ENCODE assay signal across 12 mouse cellular contexts in the genomic region with DNA sequence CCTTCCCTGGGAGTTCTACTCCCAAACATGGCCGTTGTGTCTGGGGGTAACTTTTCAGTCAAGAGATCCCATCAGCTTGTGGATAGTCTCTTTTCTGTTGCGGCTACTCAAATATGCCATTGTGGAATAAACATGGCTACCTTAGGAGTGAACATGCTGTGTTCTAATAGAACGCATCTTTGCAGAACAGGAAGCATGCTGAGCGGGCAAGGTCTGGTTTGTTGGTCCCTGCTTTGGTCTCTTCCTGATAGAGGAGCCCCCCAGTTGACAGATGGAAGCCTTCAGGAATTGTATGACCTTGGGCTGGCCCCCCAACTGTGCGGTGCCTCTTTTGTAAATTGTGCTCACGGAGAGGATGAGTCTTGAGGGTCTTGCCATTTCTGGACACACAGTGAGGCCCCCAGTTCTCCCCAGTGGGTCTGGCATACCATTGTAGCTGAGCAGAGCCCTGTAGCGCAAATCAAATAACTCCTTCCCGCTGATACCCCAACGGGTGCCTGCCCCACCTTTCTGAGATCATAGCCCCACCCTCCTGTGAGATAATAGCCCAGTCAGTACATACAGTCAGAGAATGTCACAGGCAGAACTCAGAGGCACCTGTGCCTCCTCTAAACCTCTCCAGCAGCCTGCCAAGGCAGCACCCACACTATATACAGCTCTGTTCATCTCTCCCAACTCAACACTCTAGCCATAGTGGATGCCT. TPM values are rescaled to one million over a fixed set of nuclear protein-coding genes. Genes with fewer than 3 reads are reported as not detected.
A peak's percentile ranks its signal among the peaks of the same experiment; 100 is the strongest.
DNase-seq lines count a peak whose midpoint lies in the region; ATAC-seq lines count a peak whose summit lies in the region.
"Had no signal": no experiment of that assay in that cellular context is flagged by ENCODE, and none has a peak within 500 bp of the region (broad histone marks: within the 10 kb centered on the region; RNA-seq: fewer than 3 reads in every experiment).

No protein-coding gene starts in this region.

- H3K27me3 ChIP-seq in liver, embryonic 15.5 days, result no peaks in the 10 kb centered on the region
- H3K27me3 ChIP-seq: heart, embryonic 15.5 days had no signal

- peak; percentile 3 for DNase-seq in gastrocnemius, postnatal 14 days
- no peak for DNase-seq in gastrocnemius, postnatal 4 days (ENCODE audit: low spot score in 2 of 2)
- DNase-seq in urinary bladder, postnatal 14 days (ENCODE audit: low spot score), result peak; percentile 2
- DNase-seq in urinary bladder, adult 18-20 months (ENCODE audit: low spot score in 2 of 2), result no peak
- DNase-seq in left cerebral cortex, adult 8-10 months (ENCODE audit: low spot score in 2 of 2), result no peak
- no peak for DNase-seq in neural tube, embryonic 10.5 days (ENCODE audit: extremely low spot score, low spot score)
- DNase-seq: adrenal gland, postnatal 36 days; lung, postnatal 10 days had no signal

- ATAC-seq in liver, embryonic 15.5 days (ENCODE audit: insufficient read depth), result 0 out of 2 replicates have a peak, but pooled peaks have one; percentile 8
- ATAC-seq in granulocyte monocyte progenitor cell, adult 5-6 weeks (replicated peaks; ENCODE audit: poor library complexity, severe bottlenecking), result no peak
- ATAC-seq: midbrain, embryonic 16.5 days had no signal

- 49% methylated on average over 9 of the region's 9 CpGs for WGBS in liver, embryonic 15.5 days (ENCODE audit: insufficient replicate concordance)

- peak overlapping the region; percentile 55; the same call in 1 of the 2 replicates for H3K9ac ChIP-seq in liver, embryonic 15.5 days
- H3K9ac ChIP-seq: heart, embryonic 15.5 days had no signal

- peaks cover 99% of the 10 kb centered on the region for H3K4me1 ChIP-seq in liver, embryonic 15.5 days (replicated peaks)

- peak overlapping the region; percentile 77 for H3K4me2 ChIP-seq in liver, embryonic 15.5 days
- H3K4me2 ChIP-seq: heart, embryonic 15.5 days had no signal

- H3K36me3 ChIP-seq in liver, embryonic 15.5 days (replicated peaks), result peaks cover 20% of the 10 kb centered on the region; the same call in 1 of the 2 replicates
- H3K36me3 ChIP-seq: heart, embryonic 15.5 days had no signal

- H3K9me3 ChIP-seq in liver, embryonic 15.5 days (replicated peaks), result no peaks in the 10 kb centered on the region
- H3K9me3 ChIP-seq: heart, embryonic 15.5 days had no signal

- H3K27ac ChIP-seq in liver, embryonic 15.5 days (replicated peaks), result peak overlapping the region; percentile 98
- H3K27ac ChIP-seq: heart, embryonic 15.5 days had no signal

- H3K4me3 ChIP-seq in liver, embryonic 15.5 days (replicated peaks), result peak overlapping the region; percentile 19; the same call in 1 of the 2 replicates
- H3K4me3 ChIP-seq: heart, embryonic 15.5 days had no signal

- intact Hi-C loops in gastrocnemius, postnatal 14 days (cut with DNase I; ENCODE audit: low total_unique reads), result no loop called here

RNA-seq across cellular contexts. Expression of a gene that starts 12.3 kb away (rescaled TPM):
- total RNA-seq in gastrocnemius, postnatal 14 days (2021), result 10 to 100 TPM; 11.3 to 12.4 TPM
- total RNA-seq in gastrocnemius, postnatal 4 days (2021), result 10 to 100 TPM; 16.9 to 18.8 TPM
- 27.1 and 30.9 TPM in 2 replicates for polyA plus RNA-seq in liver, embryonic 15.5 days (2015; fragmentation: Nextera tagmentation; extraction: Ambion mirVana)
- 1 to 10 TPM; 7.2 to 9.4 (median 8.6) TPM for total RNA-seq in left cerebral cortex, adult 8-10 months (2022)
- total RNA-seq in granulocyte monocyte progenitor cell, adult 5-6 weeks (2014; fragmentation: Nextera tagmentation), result 5.1 and 6.8 TPM in 2 replicates
- 7.8 and 8.9 TPM in 2 replicates for total RNA-seq in granulocyte monocyte progenitor cell, adult 5-6 weeks (2017)

Comparison
In these comparisons a context has a peak if more than half of its experiments do, and no peak if none do; other contexts are left out.
1. DNase-seq: peak in gastrocnemius, postnatal 14 days (single experiment) and urinary bladder, postnatal 14 days (single experiment); none in gastrocnemius, postnatal 4 days (0 of 2), urinary bladder, adult 18-20 months (0 of 2), left cerebral cortex, adult 8-10 months (0 of 2) and neural tube, embryonic 10.5 days (single experiment).